Mouse (Mus musculus) heart, embryonic 12.5 days (tissue): ENCODE data around the gene Nkg7. TPM values are rescaled to one million over a fixed set of nuclear protein-coding genes. Genes with fewer than 3 reads are reported as not detected.
A peak's percentile ranks its signal among the peaks of the same experiment; 100 is the strongest.

ENCODE experiments used
- ATAC-seq: fragments of 200-750 bp; cut with Nextera tagmentation; 2 replicates; pipeline ENCODE4 v1.8.0; 2017; ENCODE audit warnings: moderate TSS enrichment, moderate library complexity; ENCODE audit not compliant: insufficient number of reproducible peaks, low FRiP score
- H3K27ac ChIP-seq: fragments of 300-500 bp; sonication (generic); 2 replicates; pipeline ENCODE4 v1.5.1; 2016; ENCODE audit warnings: mild to moderate bottlenecking, moderate library complexity; ENCODE audit not compliant: poor library complexity, severe bottlenecking
- H3K27me3 ChIP-seq: fragments of 300-500 bp; sonication (generic); replicated peaks from 2 replicates; pipeline ENCODE4 v1.6.1; 2016; ENCODE audit warnings: mild to moderate bottlenecking, moderate library complexity
- H3K36me3 ChIP-seq: fragments of 300-500 bp; sonication (generic); 2 replicates; pipeline ENCODE4 v1.6.1; 2016; ENCODE audit warnings: mild to moderate bottlenecking, moderate library complexity
- H3K4me1 ChIP-seq: fragments of 300-500 bp; sonication (generic); replicated peaks from 2 replicates; pipeline ENCODE4 v1.6.1; 2016; ENCODE audit warnings: mild to moderate bottlenecking
- H3K4me2 ChIP-seq: fragments of 300-500 bp; sonication (generic); 2 replicates; pipeline ENCODE4 v1.6.1; 2016; ENCODE audit warnings: mild to moderate bottlenecking, moderate library complexity
- H3K4me3 ChIP-seq: fragments of 300-500 bp; sonication (generic); 2 replicates; pipeline ENCODE4 v1.5.1; 2016; ENCODE audit warnings: mild to moderate bottlenecking
- H3K9ac ChIP-seq: fragments of 300-500 bp; sonication (generic); 2 replicates; pipeline ENCODE4 v1.6.1; 2016; ENCODE audit warnings: mild to moderate bottlenecking, moderate library complexity
- H3K9me3 ChIP-seq: fragments of 300-500 bp; sonication (generic); replicated peaks from 2 replicates; pipeline ENCODE4 v1.6.1; 2016; ENCODE audit warnings: mild to moderate bottlenecking, moderate library complexity
- WGBS: fragments of 180-500 bp; shearing (Covaris S2); methylation state at CpG from one replicate; pipeline ENCODE4 v1.1.7; 2016; 5-methylcytosine and 5-hydroxymethylcytosine counted together
- polyA plus RNA-seq: library from polyadenylated mRNA; unstranded; fragments of >200 nt; fragmentation: Nextera tagmentation; extraction: Ambion mirVana; gene quantifications from 2 replicates; pipeline ENCODE4 v1.2.1, GENCODE M21; 2016

Gene Nkg7
- polyA plus RNA-seq, 1 experiment from 2014 or later, result 0.27 TPM

DNA sequence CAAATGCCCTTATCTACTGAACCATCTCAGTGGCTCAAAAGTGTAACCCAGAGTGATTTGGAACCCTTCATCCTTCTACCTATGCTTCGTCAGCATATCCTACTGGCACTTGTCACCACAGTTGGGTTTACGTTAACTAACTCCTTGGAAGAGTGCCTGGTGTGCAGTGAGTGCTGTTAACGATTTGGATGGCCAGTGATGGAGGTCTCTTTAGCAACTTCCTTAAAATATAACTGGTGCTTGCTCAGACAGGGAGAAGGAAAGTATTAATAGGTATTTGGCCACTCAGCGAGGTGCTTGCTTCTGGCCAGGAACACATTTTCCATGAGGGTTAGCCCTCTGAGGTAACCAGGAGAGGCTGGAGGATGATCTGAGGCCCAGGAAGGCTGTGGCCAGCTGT, 10.9 kb downstream of the Nkg7 start:
- ATAC-seq, result no peak
- no peaks in the 10 kb centered on the region for H3K27me3 ChIP-seq
- H3K4me2 ChIP-seq, result no peak overlapping the region
- peaks cover 21% of the 10 kb centered on the region for H3K36me3 ChIP-seq
- 80% methylated on average over 4 of the region's 4 CpGs for WGBS
- no peak overlapping the region; the same call in 1 of the 2 replicates for H3K9ac ChIP-seq
- peaks cover 52% of the 10 kb centered on the region for H3K4me1 ChIP-seq
- H3K4me3 ChIP-seq, result no peak overlapping the region
- no peaks in the 10 kb centered on the region for H3K9me3 ChIP-seq
- H3K27ac ChIP-seq, result no peak overlapping the region

- no peak overlapping the region for H3K4me3 ChIP-seq
- H3K27me3 ChIP-seq, result no peaks in the 10 kb centered on the region
- H3K4me2 ChIP-seq, result no peak overlapping the region
- no peak overlapping the region for H3K27ac ChIP-seq
- no peak for ATAC-seq
- WGBS, result 83% methylated on average over 2 of the region's 3 CpGs
- H3K36me3 ChIP-seq, result peaks cover 25% of the 10 kb centered on the region
- no peaks in the 10 kb centered on the region for H3K9me3 ChIP-seq
- peaks cover 51% of the 10 kb centered on the region for H3K4me1 ChIP-seq
- H3K9ac ChIP-seq, result no peak overlapping the region; the same call in 1 of the 2 replicates
These were observed 11.4 kb downstream of the Nkg7 start for GRCm38 (mm10) chr7:43448246-43448645.

GRCm38 (mm10) chr7:43449811-43450210, 12.9 kb downstream of the Nkg7 start:
- Histone ChIP-seq H3K9me3 (no peaks in the 10 kb centered on the region), H3K36me3 (peaks cover 41% of the 10 kb centered on the region), H3K9ac (no peak overlapping the region), H3K4me2 (no peak overlapping the region), H3K27me3 (no peaks in the 10 kb centered on the region), H3K4me3 (no peak overlapping the region), H3K4me1 (peaks cover 45% of the 10 kb centered on the region), H3K27ac (peak overlapping the region; percentile 42; the same call in 1 of the 2 replicates)
- ATAC-seq, result no peak
- 90% methylated on average over 2 of the region's 2 CpGs for WGBS

DNA sequence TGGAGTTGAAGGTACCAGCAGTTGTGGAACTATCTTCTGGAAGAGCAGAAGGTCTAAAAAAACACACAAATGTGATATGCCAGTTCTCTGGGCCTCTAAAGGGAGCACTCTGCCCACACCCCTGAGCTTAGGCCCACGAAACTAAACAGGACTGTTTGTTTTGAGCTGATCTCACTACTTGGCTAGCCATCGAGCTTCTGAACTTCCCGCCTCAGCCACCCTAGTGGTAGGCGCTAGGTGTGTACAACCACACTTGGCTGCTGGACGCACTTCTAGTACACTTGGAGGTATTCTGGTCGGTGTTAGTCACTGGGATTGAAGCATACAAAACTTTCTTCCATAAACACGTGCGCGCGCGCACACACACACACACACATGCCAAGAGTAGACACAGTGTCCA, 14.9 kb downstream of the Nkg7 start:
- Histone ChIP-seq H3K9me3 (no peaks in the 10 kb centered on the region), H3K4me2 (no peak overlapping the region), H3K4me3 (no peak overlapping the region), H3K27ac (no peak overlapping the region), H3K4me1 (peaks cover 27% of the 10 kb centered on the region), H3K27me3 (no peaks in the 10 kb centered on the region), H3K9ac (no peak overlapping the region), H3K36me3 (peaks cover 60% of the 10 kb centered on the region)
- 94% methylated on average over 11 of the region's 11 CpGs for WGBS
- no peak for ATAC-seq

DNA sequence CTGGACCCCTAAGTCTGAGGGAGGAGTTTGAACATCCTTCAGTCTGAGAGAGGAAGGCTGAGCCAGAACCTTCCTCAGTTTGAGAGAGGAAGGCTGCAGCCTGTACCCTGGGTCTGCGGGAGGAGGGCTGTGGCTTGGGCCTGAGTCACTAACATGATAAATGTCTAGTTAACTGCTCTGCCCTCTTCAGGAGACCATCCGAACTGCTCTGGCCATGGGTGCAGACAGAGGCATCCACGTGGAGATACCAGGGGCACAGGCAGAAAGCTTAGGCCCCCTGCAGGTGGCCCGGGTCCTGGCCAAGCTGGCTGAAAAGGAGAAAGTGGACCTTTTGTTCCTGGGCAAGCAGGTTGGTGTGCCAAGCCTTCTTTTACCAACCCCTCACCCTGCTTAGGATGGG, 15.7 kb downstream of the Nkg7 start:
- Histone ChIP-seq H3K9ac (no peak overlapping the region), H3K36me3 (peaks cover 69% of the 10 kb centered on the region), H3K4me3 (no peak overlapping the region), H3K4me2 (no peak overlapping the region), H3K9me3 (no peaks in the 10 kb centered on the region), H3K4me1 (peaks cover 23% of the 10 kb centered on the region), H3K27ac (no peak overlapping the region), H3K27me3 (no peaks in the 10 kb centered on the region)
- WGBS, result 33% methylated on average over 4 of the region's 4 CpGs
- ATAC-seq, result no peak

DNA sequence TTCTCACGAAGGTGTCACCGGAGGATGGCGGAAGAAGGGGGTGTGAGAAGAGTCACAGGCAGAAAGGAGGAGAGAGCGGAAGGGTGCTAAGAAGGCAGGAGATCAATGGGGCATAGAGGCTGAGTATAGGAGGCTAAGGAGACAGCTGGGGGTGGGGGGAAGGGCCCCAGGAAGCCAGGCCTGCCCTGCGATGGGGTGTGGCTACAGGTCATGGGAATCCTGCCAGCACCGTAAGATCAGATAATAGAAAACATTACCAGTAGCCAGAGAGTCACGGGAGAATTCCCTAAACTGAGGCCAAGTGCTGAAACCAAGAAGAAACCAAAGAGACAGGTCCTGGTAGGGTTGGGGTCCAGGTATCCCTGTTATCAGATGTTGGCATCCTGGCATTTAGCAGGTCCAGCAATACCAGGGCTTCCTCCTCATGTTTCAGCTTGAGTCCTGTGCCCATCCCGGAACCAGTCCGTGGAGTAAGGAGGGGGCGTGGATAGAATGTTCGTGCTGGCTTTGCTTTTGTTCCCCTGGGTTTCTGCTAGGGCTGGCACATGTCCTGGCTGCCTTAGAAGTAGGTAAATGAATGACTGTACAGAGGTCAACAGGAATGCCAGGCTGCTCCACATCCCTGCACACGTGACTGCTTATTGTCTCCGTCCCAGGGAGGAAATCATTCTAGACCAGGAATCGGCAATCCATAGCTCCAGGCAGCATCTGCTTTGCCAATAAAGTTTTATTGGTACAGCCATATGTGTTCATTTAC, 16.9 kb downstream of the Nkg7 start:
- no peak overlapping the region for H3K4me2 ChIP-seq
- no peak overlapping the region for H3K4me3 ChIP-seq
- ATAC-seq, result no peak
- H3K27ac ChIP-seq, result no peak overlapping the region
- WGBS, result 85% methylated on average over 14 of the region's 14 CpGs
- H3K9ac ChIP-seq, result no peak overlapping the region
- H3K4me1 ChIP-seq, result peaks cover 12% of the 10 kb centered on the region
- peaks cover 76% of the 10 kb centered on the region for H3K36me3 ChIP-seq
- H3K9me3 ChIP-seq, result no peaks in the 10 kb centered on the region
- H3K27me3 ChIP-seq, result no peaks in the 10 kb centered on the region

DNA sequence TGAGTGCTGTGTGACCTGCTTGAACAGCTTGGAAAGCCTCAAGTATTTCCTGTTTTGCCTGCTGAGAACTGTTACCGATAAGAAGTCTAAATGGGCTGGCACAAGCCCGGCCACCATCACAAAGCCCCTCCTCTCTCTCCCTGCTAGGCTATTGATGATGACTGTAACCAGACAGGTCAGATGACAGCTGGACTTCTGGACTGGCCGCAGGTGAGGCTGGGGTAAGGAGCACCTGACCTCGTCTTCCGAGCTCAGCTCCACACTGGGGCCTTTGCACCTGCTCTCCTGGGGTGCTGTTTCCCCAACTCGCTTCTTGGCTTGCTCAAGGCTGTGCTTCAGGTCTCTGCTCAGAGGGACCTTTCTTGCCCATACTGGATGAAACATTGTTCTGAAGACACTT, 17.5 kb downstream of the Nkg7 start:
- no peak overlapping the region for H3K9ac ChIP-seq
- H3K4me3 ChIP-seq, result no peak overlapping the region
- no peaks in the 10 kb centered on the region for H3K9me3 ChIP-seq
- 78% methylated on average over 6 of the region's 6 CpGs for WGBS
- no peaks in the 10 kb centered on the region for H3K27me3 ChIP-seq
- no peak overlapping the region for H3K4me2 ChIP-seq
- peaks cover 6% of the 10 kb centered on the region for H3K4me1 ChIP-seq
- no peak for ATAC-seq
- H3K27ac ChIP-seq, result no peak overlapping the region
- peaks cover 76% of the 10 kb centered on the region for H3K36me3 ChIP-seq

DNA sequence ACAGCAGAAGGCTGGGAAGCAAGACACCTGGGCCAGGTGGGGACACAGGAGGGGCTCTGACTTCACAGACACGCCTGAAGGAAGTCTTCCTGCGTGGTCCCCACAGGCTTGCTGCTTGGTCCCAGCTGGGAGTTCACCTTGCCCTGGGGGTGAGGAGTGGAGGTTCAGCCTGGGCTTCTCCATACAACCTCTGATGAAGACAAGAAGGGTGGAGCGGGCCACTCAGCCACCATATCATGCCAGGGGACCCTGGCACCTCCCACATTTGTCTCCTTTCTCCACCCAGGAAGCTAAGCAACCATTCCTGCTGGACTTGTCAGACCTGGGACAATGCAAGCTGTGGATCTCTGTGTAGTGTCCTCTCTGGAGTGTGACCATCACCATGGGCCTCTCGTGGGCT, 26.0 kb downstream of the Nkg7 start, which contains the start of gene Vsig10l:
Vsig10l (plus strand) TSS at position 301 of the 400 bp plus-strand sequence.
- Histone ChIP-seq H3K4me3 (no peak within 1 kb of the TSS), H3K9ac (no peak within 1 kb of the TSS; the same call in 1 of the 2 replicates), H3K4me2 (no peak within 1 kb of the TSS), H3K9me3 (no peaks in the 10 kb centered on the region), H3K27ac (no peak within 1 kb of the TSS), H3K27me3 (peaks cover 23% of the 10 kb centered on the region), H3K4me1 (peaks cover 6% of the 10 kb centered on the region), H3K36me3 (peaks cover 5% of the 10 kb centered on the region)
- no peak for ATAC-seq
- 45% methylated on average over 4 of the region's 4 CpGs for WGBS

- Histone ChIP-seq H3K27me3 (peaks cover 32% of the 10 kb centered on the region), H3K36me3 (no peaks in the 10 kb centered on the region), H3K9ac (no peak overlapping the region), H3K27ac (no peak overlapping the region), H3K4me3 (no peak overlapping the region), H3K9me3 (no peaks in the 10 kb centered on the region), H3K4me1 (peaks cover 6% of the 10 kb centered on the region), H3K4me2 (no peak overlapping the region)
- ATAC-seq, result no peak
- 74% methylated on average over 7 of the region's 7 CpGs for WGBS
These were observed 27.1 kb downstream of the Nkg7 start for GRCm38 (mm10) chr7:43463976-43464375.

GRCm38 (mm10) chr7:43464864-43465343, 28.0 kb downstream of the Nkg7 start:
- Histone ChIP-seq H3K4me3 (peak overlapping the region; percentile 56), H3K9me3 (no peaks in the 10 kb centered on the region), H3K9ac (peak overlapping the region; percentile 66), H3K27ac (no peak overlapping the region), H3K4me2 (peak overlapping the region; percentile 90), H3K36me3 (no peaks in the 10 kb centered on the region), H3K27me3 (peaks cover 32% of the 10 kb centered on the region), H3K4me1 (peaks cover 6% of the 10 kb centered on the region)
- 6% methylated on average over 35 of the region's 35 CpGs for WGBS
- ATAC-seq, result peak; percentile 70

DNA sequence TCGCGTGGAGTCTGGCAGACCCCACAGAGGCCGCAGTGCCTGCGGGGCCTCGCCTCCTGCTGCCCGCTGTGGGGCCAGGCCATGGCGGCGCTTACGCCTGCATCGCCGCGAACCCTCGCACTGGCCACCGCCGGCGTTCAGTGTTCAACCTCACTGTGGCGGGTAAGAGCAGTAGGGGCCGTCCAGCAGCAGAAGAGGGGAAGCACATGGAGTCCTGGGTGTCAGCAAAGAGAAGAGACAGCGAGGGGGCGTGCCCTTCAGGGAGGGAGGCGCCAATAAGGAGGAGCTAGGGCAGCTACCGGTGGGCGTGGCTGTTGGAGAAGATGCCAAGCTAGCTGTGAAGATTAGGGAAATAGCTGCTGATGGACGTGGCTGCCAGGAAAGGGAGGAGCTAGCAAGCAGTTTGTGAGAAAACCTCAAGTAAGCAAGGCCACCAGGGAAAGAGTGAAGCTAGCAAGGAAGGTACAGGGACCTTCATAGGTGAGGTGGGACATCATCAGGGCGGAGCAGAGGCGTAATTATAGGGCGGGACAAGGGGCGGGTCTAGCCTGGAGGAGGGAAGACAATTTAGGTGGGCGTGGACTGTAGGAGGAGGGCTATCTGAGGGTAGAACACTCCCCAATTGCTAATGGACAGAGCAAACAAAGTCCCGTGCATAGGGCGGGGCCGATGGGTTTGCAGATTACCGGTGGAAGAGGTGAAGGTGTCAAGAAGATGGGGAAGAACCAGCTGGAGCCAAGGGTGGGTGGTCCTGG, 28.6 kb downstream of the Nkg7 start:
- peaks cover 32% of the 10 kb centered on the region for H3K27me3 ChIP-seq
- peak overlapping the region; percentile 56 for H3K4me3 ChIP-seq
- H3K36me3 ChIP-seq, result no peaks in the 10 kb centered on the region
- under 1% methylated on average over 33 of the region's 33 CpGs for WGBS
- H3K9ac ChIP-seq, result peak overlapping the region; percentile 66
- H3K9me3 ChIP-seq, result no peaks in the 10 kb centered on the region; the same call in 1 of the 2 replicates
- H3K4me1 ChIP-seq, result peaks cover 6% of the 10 kb centered on the region
- no peak overlapping the region for H3K27ac ChIP-seq
- peak; percentile 87 for ATAC-seq
- peak overlapping the region; percentile 90 for H3K4me2 ChIP-seq
